Mouse (Mus musculus) NIH3T3 (cell line): ENCODE measurements around the gene Ttc23.
A peak's percentile ranks its signal among the peaks of the same experiment; 100 is the strongest.

Experiments
- DNase-seq: peaks from one replicate; pipeline ENCODE4 v3.0.0-alpha.2; 2012; ENCODE audit warnings: low read depth

The Ttc23 gene

DNA sequence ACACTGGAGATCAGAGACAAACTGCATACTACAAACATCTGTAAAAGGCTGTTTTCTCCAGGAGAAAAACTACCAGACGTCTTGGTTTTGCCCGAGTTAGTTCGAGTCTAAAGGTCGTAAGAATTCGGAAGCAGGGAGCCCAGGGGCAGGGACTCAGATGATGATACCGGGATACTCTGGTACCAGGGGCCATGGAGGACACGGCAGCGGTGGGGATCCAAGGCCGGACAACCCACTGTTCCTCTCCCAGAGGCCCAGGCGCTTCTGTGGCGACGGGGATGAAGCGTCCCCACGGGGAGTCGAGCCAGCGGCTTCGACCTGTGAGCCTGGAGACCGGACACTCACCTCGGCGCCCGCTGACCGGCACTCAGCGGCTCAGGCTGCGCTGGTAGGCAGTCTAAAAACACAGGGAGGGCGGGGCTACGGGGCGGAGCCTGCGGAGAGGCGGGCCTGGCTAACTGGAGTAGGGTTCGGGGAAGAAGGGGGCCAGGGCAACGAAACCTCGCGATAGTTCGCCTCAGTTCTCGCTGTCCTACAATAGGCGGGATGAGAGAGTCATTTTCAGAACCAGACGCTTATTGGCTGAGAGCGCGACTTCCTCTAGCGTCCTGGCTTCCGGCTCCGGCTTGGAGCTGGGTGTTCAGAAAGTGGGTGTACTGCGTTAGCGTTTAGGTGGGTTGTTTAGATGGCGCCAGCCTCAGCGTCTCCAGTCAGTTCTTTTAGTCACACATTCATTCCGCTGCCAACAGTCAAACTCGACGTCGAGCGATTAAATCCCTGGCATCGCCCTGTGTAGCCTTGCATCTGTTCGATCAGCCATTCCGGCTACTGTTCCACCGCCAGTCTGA lies 2.2 kb upstream of the Ttc23 start, which contains the start of gene Lrrc28:
TSS of gene Lrrc28 (minus strand) at position 436 of the 848 bp plus-strand sequence.
- peak; percentile 100 for DNase-seq

DNA sequence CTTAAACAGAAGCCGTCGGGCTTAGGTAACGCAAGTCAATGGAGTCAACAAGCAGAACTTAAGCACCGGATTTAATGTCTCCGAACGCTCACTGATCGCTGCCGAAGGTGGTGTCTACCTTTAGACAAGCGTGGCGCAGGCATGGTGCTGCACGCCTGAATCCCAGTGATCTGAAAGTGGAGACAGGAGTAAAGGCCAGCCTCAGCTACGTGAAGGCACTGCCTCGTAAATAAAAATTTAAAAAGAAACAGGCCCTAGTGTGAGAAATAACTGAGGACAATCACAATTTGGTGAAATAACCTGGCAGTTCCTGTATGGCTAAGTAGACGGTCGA lies 1.6 kb upstream of the Ttc23 start:
- DNase-seq: no peak

DNA sequence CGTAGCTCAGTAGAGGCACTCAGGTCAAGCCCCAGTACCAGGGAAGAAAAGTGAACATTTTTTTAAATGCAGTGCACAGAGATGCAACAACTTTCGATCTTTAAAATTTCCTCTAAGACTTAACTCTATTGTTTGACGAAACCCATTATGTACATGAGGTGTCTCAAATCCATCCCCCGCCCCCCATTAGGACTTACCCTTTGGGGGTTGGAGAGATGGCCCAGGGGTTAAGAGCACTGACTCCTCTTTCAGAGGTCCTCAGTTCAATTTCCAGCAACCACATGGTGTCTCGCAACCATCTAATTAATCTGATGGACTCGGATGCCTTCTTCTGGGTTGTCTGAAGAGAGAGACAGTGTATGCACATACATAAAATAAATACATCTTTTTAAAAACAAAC lies 1.1 kb upstream of the Ttc23 start:
- no peak for DNase-seq

DNA sequence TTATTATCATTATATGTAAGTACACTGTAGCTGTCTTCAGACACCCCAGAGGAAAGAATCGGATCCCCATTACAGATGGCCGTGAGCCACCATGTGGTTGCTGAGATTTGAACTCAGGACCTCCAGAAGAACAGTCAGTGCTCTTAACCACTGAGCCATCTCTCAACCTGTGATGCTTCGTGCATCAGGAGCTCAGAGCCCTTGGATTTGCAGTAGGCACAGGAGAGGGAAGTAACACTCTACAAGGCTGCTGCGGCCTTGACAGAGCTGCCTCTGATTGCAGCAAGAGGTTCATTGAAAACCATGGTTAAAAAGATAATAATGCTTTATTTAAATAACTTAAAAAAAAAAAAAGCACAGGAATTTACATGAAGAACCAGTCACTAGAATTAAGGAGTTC lies 1.2 kb downstream of the Ttc23 start:
- peak; percentile 22 for DNase-seq

DNA sequence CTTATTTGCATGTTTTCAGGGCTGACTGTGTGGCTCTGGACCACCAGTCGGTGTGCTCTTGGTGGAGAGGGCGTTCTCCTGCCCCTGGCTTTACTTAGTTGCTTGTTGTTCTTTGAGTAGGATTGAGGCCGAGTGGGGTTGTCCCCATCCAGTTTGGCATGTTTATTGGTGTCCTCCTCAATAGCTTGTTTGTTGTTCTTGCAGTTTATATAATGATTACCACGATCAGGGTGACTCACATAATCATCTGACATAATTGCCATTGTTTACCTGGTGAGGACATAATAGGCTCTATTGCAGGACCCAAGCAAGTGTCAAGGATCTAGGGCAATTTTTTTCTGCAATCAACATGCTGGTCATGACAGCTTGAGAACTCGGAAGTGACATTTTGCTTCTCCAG lies 5.0 kb downstream of the Ttc23 start:
- no peak for DNase-seq

DNA sequence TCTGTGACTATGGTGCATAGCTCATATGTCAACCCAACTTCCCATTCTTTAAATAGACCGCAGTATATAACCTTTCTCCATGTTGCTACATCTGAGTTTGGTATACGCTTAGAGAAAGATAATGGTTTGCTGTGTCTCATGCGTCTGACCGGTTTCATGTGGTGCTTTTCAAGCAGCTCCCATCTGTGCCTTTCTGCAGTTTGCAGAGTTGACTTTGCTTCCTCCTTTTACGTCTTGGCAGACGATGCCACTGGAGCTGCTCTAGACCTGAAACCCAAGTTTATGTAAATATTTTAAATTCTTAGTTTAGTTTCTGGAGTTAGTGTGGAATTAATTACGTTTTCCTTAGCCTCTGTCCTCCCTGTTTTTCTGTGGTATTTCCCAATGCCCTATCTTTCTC lies 7.5 kb downstream of the Ttc23 start:
- DNase-seq: no peak

DNA sequence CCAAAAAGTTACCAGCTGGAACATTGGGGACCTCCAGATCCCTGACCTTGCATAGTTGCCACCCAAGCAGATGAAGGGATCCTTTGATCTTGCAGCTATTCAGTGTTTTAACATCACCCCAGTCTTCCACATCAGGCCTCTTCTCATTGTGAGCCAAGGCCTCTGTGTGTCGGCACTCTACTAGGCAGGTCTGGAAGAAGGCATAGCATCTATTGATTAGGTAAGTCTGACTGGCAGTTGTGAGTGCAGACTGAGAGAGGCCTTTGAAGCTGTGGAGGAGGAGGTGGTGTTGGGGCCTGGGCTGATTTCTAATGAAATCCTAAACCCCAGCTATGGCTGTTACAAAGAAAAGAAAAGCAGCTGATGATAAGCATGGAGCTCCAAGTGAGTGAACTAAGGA lies 8.0 kb downstream of the Ttc23 start:
- no peak for DNase-seq

DNA sequence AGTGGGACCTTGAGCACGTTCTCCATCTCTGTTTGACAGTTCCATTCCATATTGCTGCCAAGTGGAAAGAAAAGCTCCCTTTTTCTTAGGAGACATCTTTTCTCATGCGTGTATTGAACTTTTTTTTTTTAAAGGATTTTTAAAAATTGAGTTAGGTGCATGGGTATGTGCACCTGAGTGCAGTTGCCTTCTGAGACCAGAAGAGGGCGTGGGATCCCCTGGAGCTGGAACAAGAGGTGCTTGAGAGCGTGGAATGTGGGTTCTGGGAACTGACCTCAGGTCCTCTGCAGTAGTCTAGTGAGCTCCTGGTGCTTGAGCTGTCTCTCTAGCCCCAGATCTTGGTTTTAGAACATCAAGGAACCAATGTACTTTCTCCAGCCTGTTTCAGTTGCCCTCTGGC lies 10.9 kb downstream of the Ttc23 start:
- DNase-seq: no peak

DNA sequence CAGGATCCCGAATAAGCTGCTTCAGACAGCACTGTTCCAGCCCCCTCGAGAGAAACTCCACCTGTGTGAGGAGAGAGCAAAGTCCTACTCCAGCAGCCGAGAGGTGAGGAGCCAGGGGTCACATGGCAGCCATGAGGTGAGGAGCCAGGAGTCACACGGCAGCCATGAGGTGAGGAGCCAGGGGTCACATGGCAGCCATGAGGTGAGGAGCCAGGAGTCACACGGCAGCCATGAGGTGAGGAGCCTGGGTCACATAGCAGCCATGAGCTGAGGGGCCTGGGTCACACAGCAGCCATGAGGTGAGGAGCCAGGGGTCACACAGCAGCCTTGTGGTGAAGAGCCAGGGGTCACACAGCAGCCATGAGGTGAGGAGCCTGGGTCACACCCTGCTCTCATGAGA lies 15.2 kb downstream of the Ttc23 start:
- DNase-seq: no peak

DNA sequence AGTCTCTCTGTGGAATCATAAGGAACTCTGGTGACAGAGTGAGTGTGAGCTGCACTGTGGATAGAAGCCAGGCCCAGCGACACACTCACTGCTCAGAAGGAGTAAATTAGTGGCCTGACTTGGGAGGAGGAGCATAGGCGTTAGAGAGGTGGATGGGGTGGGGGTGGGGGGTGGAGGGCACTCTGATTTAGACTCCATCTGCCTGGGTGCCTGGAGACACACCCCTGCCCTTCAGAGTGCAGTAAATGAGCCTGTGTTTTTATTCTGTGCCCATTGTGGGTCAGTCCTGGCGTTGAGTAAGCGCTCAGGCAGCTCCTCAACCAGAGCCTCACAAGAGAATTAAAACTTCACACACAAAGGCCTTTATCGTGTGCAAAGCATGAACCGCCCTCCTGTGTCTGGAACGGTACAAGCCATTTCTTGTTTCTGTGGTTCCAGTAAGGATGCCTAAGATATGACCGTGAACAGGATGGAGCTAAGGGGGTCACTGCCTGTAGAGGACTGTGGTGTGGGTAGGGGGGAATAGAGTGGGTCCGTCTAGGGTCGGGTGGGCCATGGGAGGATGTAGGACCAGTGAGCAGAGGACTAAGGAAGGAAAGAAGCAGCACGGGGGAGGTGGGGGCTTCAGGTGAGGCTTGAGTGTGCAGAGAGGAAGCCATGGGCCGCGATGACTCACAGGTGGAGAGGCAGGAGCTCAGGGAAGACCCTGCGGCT lies 16.9 kb downstream of the Ttc23 start:
- peak; percentile 73 for DNase-seq

DNA sequence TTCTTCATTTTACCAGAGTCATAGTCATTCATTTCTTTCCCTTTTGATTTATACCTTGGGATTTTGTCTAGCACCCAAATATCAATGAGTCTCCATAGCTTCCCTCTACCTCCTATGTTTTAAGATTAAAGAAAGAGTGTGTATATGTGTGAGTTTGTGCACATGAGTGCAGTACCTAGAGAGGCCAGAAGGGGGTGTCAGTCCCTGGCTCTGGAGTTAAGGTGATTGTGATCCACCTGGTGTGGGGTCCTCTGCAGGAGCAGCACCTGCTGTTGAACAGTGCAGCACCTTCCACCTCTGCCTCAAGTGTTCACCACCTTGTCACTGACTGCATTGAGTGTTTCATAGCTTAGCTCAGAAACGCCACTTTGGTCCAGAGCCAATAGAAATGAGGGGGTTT lies 23.8 kb downstream of the Ttc23 start:
- DNase-seq: no peak

DNA sequence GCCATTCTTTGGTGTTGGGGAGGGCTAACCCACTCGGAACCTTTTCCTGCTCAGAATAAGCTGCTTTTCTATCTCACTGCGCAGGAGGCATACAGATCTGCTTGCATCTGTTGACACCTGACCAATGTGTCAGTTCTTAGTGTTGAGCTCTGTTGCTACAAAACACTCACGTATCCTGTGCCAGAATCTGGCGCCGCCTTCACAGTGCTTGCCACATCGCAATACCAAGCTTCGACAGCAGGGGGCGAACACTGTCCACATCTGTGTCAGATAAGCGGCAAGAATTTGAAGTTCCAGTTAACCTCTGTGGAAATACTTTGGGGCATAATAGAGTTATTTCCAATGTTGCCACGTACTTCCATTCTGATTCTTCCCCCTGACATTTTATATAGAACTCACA lies 25.4 kb downstream of the Ttc23 start:
- peak; percentile 98 for DNase-seq

DNA sequence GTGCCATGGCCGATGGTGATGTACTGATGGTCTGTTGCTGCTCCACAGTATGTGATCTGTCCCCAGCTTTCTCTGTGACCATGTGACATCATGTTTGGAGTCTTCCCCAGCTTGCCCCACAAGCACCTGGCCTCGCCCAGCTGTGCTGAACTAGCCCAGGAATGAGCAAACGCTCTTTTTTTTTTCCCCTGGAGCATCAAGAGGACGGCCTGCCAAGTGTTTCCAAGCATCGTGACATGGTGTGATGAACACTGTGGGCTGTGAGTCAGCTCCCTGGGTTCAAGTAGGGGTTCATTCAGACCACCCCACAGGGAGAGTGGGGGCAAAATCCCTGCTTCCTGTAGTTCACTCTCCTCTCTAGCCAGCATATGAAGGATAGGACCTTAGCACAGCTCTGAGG lies 26.4 kb downstream of the Ttc23 start:
- peak; percentile 51 for DNase-seq

DNA sequence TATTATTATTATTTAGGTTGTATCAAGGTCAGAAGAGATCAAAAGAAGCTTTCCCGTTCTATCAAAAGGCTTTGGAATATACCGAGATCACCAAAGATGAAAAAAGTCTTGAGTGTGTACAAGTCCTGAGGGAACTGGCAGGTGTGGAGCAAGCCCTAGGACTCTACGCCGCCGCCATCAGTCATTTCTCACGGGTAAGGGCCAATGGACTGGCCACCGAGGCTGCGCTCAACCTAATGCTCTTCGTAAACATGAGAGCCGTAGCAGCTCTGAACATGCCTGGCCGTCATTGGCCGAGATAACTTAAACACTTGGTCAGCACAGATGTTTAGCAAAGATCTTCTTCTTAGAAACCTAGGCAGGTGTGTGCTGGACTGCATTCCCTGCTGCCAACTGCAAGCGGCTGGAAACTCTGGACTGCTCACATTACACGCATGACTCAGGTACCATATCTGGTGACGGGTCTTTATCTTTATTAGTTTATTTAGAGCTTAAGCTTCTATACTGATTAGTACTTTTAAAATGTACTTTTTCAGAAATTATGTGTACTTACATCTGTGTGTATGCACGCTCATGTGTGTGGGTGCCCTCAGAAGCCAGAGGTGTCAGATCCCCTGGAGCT lies 31.8 kb downstream of the Ttc23 start:
- DNase-seq: no peak

DNA sequence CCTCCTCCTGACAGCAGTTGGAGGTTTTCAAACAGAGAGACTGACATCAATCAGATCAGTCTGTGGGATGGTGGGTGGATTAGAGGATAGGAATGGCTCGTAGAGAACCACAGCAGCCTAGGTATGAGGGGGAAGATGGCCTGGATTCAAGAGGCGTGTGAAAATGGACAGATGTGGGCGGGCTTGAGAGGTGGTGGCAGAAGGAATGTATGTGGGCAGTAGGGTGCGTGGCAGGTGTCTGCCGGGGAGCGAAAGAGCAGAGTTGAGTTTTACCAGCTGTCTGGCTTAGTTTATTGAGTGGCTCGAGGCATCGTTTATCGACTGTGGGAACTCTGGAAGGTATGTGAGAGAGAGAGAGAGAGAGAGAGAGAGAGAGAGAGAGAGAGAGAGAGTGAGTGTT lies 33.9 kb downstream of the Ttc23 start:
- no peak for DNase-seq

DNA sequence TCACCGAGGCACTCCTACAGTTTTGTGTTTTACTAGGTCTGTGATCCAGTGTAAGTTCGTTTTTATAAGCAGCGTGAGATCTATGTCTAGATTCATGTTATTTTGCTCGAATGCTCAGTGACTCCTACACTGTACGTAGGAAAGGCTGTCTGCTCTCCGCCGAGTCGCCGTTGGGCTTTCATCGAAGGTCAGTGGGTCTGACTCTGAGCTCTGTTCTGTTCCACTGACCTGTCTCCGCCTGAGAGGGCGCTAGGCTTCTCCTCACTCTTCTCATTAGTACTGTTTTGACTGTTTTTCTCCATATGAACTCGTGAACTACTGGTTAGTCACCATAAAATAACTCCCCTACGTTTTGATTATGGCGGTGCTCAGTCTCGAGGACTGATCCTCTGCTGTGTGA lies 35.8 kb downstream of the Ttc23 start:
- DNase-seq: no peak

DNA sequence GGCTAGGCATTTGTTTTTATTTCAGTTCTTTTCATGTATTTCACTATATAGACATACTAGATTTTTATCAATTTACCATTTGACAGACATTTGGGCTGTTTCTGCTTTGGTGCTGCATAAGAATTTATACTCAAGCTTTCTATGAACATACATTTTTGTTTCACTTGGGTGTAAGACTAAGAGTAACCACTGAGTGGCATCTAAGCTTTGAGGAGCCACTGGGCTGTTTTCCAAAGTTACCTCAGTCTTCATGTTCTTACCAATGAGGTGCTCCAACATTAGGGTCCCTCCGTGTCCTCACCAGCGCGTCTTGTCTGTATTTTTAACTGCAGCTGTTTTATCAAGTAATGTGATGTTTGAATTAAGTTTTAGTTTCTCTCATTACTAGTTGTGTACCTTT lies 39.3 kb downstream of the Ttc23 start:
- DNase-seq: peak; percentile 34

DNA sequence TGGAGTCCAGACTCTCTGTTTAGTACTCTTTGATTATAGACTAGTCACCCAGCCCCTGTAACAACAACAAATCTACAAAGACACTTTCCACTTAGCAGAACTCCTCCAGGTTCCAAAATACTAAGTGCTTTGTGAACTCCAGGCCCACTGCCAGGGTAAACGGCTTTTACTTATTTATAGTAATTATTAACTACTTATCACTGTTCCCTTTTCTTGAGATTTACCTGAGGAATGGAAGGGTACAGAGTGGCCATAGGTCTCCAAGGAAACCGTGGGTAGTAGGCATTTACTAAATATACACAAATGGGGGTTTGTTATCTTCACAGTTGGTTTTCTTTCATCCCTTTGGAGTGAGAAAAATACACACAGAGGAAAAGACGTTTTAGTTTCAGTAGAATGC lies 41.1 kb downstream of the Ttc23 start:
- no peak for DNase-seq

DNA sequence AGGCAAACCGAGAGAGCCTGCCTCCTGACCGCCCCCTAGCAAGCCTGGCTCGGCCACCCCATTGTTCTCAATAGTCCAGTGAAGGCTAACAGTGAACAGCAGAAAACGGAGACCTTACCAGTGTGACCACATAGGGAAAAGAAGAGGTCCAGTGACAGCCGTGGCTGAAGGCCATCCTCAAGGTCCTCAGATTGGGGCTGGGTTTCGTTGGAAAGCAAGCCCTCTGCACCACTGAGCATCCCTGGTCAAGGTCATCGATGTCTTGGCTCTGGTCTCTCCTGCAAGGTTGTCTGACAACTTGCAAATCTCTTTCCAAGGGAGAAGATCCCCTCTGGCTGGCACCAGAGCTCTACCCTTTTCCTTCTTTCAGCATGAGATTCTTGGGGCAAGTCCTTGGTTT lies 42.6 kb downstream of the Ttc23 start:
- no peak for DNase-seq

DNA sequence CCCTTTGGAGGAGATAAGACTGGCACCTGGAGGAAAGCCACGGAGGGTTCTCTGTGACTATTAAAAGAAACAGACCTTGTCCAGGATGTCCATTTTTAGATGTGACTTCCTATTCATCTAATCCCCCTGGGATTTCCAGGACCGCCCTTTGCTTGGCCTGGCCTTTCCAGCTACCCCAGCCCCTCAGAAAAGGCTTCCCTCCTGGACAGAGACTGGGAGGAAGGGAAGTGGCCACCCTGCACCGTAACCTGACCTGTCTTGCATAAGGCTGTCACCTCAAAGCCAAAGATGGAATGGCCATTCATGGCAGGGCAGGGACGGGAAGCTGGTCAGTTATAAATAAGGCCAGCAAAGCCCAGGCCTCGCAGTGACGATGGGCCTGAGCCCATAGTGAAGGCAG lies 43.8 kb downstream of the Ttc23 start:
- no peak for DNase-seq

DNA sequence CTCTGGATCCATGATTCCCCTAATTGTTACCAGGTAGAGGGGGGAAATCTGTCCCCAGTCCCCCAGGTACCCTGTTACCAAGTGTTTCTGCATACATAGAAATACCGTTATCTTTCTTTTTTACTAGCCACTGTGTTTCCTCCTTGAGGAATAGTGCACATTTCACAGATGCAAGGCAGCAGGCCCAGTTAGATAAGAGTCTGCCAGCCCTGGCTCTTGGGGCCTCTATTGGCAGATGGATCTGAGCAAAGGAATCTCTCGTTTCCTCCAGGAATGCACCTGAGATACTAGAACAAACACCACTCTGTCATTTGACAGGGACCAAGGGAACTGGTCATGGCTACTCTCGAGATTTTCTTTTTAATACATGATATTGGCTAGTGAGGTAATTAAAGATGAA lies 44.9 kb downstream of the Ttc23 start:
- DNase-seq: no peak

DNA sequence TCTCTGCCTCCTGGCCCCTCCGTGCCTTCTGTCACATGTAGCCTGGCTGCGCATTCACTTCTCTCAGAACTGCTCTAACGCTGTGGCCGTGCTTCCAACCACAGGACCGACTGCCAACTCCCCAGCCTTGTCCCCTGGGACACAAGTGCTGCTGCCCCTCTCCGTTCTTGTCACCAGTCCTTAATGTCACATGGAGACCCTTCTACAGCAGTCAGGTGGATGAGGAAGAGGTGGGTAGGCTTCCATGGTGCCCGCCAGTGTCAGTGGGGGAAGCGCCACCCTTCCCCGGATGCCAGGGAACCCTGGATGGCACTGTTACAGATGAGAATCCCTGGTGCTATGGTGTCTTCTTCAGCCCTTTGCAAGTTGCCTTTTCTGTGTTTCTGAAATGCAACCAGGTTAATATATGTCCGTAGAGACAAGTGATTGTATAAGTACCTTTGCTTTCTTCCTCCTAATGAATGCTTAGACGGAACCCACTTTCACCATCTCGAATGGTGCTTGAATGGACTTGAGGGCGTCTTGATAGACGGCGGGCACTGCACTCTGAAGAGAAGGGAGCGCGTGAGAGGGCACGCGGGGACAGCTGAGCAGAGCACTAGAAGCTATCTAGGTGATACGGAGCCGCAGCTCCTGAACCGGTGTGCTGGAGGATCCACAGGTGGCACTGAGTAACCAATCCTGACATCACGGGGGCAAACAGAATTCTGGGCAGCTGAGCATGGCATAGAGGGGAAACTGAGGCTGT lies 45.8 kb downstream of the Ttc23 start:
- DNase-seq: no peak

DNA sequence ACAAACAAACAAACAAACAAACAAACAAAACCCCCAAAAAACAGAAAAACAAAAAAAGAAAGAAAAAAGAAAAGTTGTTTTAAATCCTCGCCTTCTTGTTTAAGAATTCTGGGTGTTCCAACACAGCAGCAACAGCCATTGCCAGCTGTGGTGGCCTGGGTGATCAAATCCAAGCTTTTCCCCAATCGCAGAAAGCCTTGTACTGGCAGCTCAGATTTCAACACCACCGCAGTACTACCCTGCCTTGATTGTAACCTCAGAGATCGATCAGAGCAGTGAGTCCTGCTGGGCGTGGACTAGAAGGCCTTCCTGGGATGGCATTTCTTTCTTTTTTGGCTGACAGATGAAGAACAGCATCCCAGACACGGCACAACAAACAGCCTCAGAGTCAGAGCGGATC lies 48.7 kb downstream of the Ttc23 start:
- no peak for DNase-seq
